Mouse (Mus musculus) CD8-positive naive resting alpha-beta T cell, adult 57 days (primary cell): Measurements from ENCODE around the gene Disp1. TPM values are rescaled to one million over a fixed set of nuclear protein-coding genes. Genes with fewer than 3 reads are reported as not detected.

ENCODE experiments used
- total RNA-seq: library from RNA; stranded (reverse); gene quantifications from one replicate; pipeline ENCODE4 v1.2.4, GENCODE M21; 2023

The Disp1 gene
- total RNA-seq = 16.9 TPM

GRCm38 (mm10) chr1:183220796-183221718 lies at the start of gene Disp1:
Gene Disp1 (minus strand): TSS chr1:183221522.

Other genes with a start within 250 kb of the Disp1 start
- 36.3 TPM for gene Aida, start 75.1 kb upstream of the Disp1 start, total RNA-seq
- 64.4 TPM for gene Brox, start 75.7 kb upstream of the Disp1 start, total RNA-seq
- 192 TPM for gene Mia3, start 148.0 kb upstream of the Disp1 start, total RNA-seq
- 27.2 TPM for gene Taf1a, start 167.5 kb upstream of the Disp1 start, total RNA-seq
- gene Hhipl2, start 196.7 kb upstream of the Disp1 start, total RNA-seq = not detected